Mouse (Mus musculus): Measurements from ENCODE around the gene Hist1h3b. TPM values are rescaled to one million over a fixed set of nuclear protein-coding genes. Genes with fewer than 3 reads are reported as not detected.
"Not testable (repeated sequence)": the region's sequence is repeated elsewhere in the genome, so short reads cannot be mapped to it uniquely, and the experiment has no call there.

Hist1h3b gene
- polyA plus RNA-seq, 1 experiment from 2014 or later = 3.5 TPM

DNA sequence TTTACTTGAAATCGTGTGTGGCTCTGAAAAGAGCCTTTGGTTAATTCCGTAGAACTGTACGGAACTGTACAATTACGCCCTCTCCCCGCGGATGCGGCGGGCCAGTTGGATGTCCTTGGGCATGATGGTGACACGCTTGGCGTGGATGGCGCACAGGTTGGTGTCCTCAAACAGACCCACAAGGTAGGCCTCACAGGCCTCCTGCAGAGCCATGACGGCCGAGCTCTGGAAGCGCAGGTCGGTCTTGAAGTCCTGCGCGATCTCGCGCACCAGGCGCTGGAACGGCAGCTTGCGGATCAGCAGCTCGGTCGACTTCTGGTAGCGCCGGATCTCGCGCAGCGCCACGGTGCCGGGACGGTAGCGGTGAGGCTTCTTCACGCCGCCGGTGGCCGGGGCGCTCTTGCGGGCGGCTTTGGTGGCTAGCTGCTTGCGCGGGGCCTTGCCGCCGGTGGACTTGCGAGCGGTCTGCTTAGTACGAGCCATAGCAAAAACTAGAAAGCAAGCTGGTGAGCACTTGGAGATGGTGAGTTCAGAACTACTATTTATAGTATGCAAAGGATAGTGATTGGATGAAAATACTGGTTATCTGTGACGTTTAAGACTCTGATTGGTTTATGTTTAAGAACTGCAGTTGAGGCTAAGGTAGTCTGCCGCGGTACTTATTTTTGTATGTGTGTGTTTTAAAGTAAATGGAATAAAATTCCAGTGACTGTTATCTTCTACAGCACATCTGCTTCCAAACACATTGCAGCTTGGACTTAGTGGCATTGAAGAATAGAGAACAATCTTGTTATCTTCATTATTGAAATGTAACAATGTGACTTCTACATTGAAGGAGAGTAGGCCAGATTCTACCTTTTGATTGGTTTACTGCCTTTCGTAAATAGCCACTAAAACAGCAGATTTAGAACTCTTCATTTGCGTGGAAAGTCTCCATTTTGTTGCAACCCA is 10.1 kb downstream of the Hist1h3b start, which contains the start of gene Hist1h3a:
Hist1h3a (minus strand) TSS at position 516 of the 951 bp plus-strand sequence.
- H3K4me1 ChIP-seq (ENCODE audit: control insufficient read depth, insufficient read depth, low read length) = peaks cover 31% of the 10 kb centered on the region
- not testable (repeated sequence) for H3K9me3 ChIP-seq (ENCODE audit: control insufficient read depth, low read length); H3K27me3 ChIP-seq (ENCODE audit: control insufficient read depth, insufficient read depth, low read length); H3K36me3 ChIP-seq (ENCODE audit: control insufficient read depth, insufficient read depth, low read length)
- DNase-seq = peak; percentile 86
- WGBS = under 1% methylated on average over 35 of the region's 52 CpGs
- peak within 1 kb of the TSS; percentile 79 for H3K27ac ChIP-seq (replicated peaks; ENCODE audit: low read depth, low read length)
- peak; percentile 68 for ATAC-seq (ENCODE audit: low FRiP score, low TSS enrichment)
- peak within 1 kb of the TSS; percentile 46 for H3K4me3 ChIP-seq (replicated peaks; ENCODE audit: low read depth, low read length)
- peak within 1 kb of the TSS; percentile 77 for H3K4me2 ChIP-seq (ENCODE audit: low read length)
- H3K9ac ChIP-seq (replicated peaks; ENCODE audit: low read length) = peak within 1 kb of the TSS; percentile 34; the same call in 1 of the 2 replicates

DNA sequence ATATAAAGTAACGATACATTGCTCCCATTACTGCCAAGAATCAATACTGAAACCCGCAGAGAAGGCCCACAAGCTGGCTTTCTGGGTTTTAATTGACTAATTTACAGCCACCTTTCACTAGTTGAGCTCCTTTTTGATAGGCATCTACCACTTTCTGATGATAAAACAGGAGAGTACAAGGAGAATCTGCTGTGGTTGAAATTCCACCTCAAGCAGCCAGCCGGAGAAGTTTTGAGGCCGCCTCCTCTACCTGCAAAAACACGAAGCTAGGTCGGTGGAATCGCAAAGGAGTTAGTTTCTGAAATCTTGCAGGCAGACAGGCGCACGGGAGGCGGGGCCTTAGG is 11.1 kb downstream of the Hist1h3b start:
- Histone ChIP-seq H3K4me2 (ENCODE audit: low read length) (peak overlapping the region; percentile 77), H3K4me3 (replicated peaks; ENCODE audit: low read depth, low read length) (peak overlapping the region; percentile 46), H3K9me3 (ENCODE audit: control insufficient read depth, low read length) (no peaks in the 10 kb centered on the region), H3K36me3 (ENCODE audit: control insufficient read depth, insufficient read depth, low read length) (no peaks in the 10 kb centered on the region), H3K27me3 (ENCODE audit: control insufficient read depth, insufficient read depth, low read length) (no peaks in the 10 kb centered on the region), H3K27ac (replicated peaks; ENCODE audit: low read depth, low read length) (peak overlapping the region; percentile 79; the same call in 1 of the 2 replicates), H3K9ac (replicated peaks; ENCODE audit: low read length) (no peak overlapping the region), H3K4me1 (ENCODE audit: control insufficient read depth, insufficient read depth, low read length) (peaks cover 26% of the 10 kb centered on the region)
- 1% methylated on average over 10 of the region's 10 CpGs for WGBS
- DNase-seq (no peak), ATAC-seq (ENCODE audit: low FRiP score, low TSS enrichment) (no peak)

DNA sequence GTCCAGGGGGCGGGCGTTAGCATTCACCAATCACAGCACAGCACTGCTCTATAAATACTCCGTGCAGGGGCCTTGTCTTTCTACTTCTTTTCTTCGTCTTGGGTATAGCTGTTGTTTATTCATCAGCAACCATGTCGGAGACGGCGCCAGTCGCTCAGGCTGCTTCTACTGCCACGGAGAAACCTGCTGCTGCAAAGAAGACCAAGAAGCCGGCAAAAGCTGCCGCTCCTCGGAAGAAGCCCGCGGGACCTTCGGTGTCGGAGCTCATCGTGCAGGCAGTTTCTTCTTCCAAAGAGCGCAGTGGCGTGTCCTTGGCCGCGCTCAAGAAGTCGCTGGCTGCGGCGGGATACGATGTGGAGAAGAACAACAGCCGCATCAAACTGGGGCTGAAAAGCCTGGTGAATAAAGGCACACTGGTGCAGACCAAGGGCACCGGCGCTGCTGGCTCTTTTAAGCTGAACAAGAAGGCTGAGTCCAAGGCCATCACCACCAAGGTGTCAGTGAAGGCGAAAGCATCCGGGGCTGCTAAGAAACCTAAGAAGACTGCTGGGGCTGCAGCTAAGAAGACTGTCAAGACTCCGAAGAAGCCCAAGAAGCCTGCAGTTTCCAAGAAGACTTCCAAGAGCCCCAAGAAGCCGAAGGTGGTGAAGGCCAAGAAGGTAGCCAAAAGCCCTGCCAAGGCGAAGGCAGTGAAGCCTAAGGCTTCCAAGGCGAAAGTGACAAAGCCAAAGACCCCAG is 11.7 kb downstream of the Hist1h3b start, which contains the start of gene Hist1h1a:
Hist1h1a (plus strand) TSS at position 81 of the 738 bp plus-strand sequence.
- Histone ChIP-seq H3K27ac (replicated peaks; ENCODE audit: low read depth, low read length) (peak within 1 kb of the TSS; percentile 79), H3K4me3 (replicated peaks; ENCODE audit: low read depth, low read length) (peak within 1 kb of the TSS; percentile 46), H3K27me3 (ENCODE audit: control insufficient read depth, insufficient read depth, low read length) (no peaks in the 10 kb centered on the region), H3K36me3 (ENCODE audit: control insufficient read depth, insufficient read depth, low read length) (no peaks in the 10 kb centered on the region), H3K9ac (replicated peaks; ENCODE audit: low read length) (peak within 1 kb of the TSS; percentile 36), H3K9me3 (ENCODE audit: control insufficient read depth, low read length) (no peaks in the 10 kb centered on the region), H3K4me2 (ENCODE audit: low read length) (peak within 1 kb of the TSS; percentile 77), H3K4me1 (ENCODE audit: control insufficient read depth, insufficient read depth, low read length) (peaks cover 26% of the 10 kb centered on the region)
- ATAC-seq (ENCODE audit: low FRiP score, low TSS enrichment) = peak; percentile 75
- DNase-seq = peak; percentile 93
- 2% methylated on average over 34 of the region's 34 CpGs for WGBS

- H3K36me3 ChIP-seq (ENCODE audit: control insufficient read depth, insufficient read depth, low read length) = no peaks in the 10 kb centered on the region
- H3K27ac ChIP-seq (replicated peaks; ENCODE audit: low read depth, low read length) = no peak overlapping the region
- WGBS = 28% methylated on average over 12 of the region's 12 CpGs
- H3K27me3 ChIP-seq (ENCODE audit: control insufficient read depth, insufficient read depth, low read length) = no peaks in the 10 kb centered on the region
- ATAC-seq (ENCODE audit: low FRiP score, low TSS enrichment) = no peak
- H3K4me3 ChIP-seq (replicated peaks; ENCODE audit: low read depth, low read length) = peak overlapping the region; percentile 46; the same call in 1 of the 2 replicates
- H3K4me1 ChIP-seq (ENCODE audit: control insufficient read depth, insufficient read depth, low read length) = peaks cover 26% of the 10 kb centered on the region
- DNase-seq = no peak
- H3K9me3 ChIP-seq (ENCODE audit: control insufficient read depth, low read length) = no peaks in the 10 kb centered on the region
- H3K4me2 ChIP-seq (ENCODE audit: low read length) = peak overlapping the region; percentile 77
- no peak overlapping the region for H3K9ac ChIP-seq (replicated peaks; ENCODE audit: low read length)
Observed at GRCm38 (mm10) chr13:23764324-23765171, 12.5 kb downstream of the Hist1h3b start.

- no peaks in the 10 kb centered on the region for H3K36me3 ChIP-seq (ENCODE audit: control insufficient read depth, insufficient read depth, low read length)
- no peak overlapping the region for H3K4me2 ChIP-seq (ENCODE audit: low read length)
- no peak overlapping the region for H3K9ac ChIP-seq (replicated peaks; ENCODE audit: low read length)
- DNase-seq = no peak
- peaks cover 23% of the 10 kb centered on the region for H3K4me1 ChIP-seq (ENCODE audit: control insufficient read depth, insufficient read depth, low read length)
- no peaks in the 10 kb centered on the region for H3K9me3 ChIP-seq (ENCODE audit: control insufficient read depth, low read length)
- H3K4me3 ChIP-seq (replicated peaks; ENCODE audit: low read depth, low read length) = no peak overlapping the region
- H3K27ac ChIP-seq (replicated peaks; ENCODE audit: low read depth, low read length) = no peak overlapping the region
- ATAC-seq (ENCODE audit: low FRiP score, low TSS enrichment) = no peak
- no peaks in the 10 kb centered on the region for H3K27me3 ChIP-seq (ENCODE audit: control insufficient read depth, insufficient read depth, low read length)
- WGBS = 66% methylated on average over 1 of the region's 1 CpGs
Observed at GRCm38 (mm10) chr13:23765172-23765513, 13.1 kb downstream of the Hist1h3b start.

- ATAC-seq (ENCODE audit: low FRiP score, low TSS enrichment) = no peak
Observed at GRCm38 (mm10) chr13:23766772-23767171, 14.7 kb downstream of the Hist1h3b start.

DNA sequence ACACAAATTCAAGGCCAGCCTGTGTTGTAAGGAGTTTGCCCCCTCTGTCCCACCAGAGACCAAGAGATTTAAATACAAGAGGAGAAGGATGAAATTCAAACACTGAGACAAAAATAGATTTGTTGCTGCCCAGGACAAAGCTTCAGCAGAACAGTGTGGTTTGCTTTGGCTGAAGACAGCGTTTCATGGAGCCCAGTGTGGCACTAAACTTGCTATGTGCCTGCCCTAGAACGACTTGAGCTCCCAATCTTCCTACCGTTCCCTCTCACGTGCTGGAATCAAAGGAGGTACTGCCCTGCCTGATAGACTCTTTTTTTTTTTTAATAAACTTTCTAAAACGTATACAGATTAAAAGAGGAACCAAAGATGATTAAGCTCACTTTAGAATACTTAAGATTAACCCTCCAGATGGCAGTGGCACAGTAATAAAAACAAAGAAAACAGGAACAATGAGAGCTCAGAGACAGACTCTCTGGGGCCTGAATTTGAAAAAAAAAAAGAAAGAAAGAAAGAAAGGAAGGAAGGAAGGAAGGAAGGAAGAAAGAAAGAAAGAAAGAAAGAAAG is 16.8 kb downstream of the Hist1h3b start:
- H3K4me2 ChIP-seq (ENCODE audit: low read length) = no peak overlapping the region

More at GRCm38 (mm10) chr13:23766772-23767171, 14.7 kb downstream of the Hist1h3b start:
- no peak overlapping the region for H3K9ac ChIP-seq (replicated peaks; ENCODE audit: low read length)
- no peak overlapping the region for H3K27ac ChIP-seq (replicated peaks; ENCODE audit: low read depth, low read length)
- no peaks in the 10 kb centered on the region for H3K9me3 ChIP-seq (ENCODE audit: control insufficient read depth, low read length)
- no peaks in the 10 kb centered on the region for H3K36me3 ChIP-seq (ENCODE audit: control insufficient read depth, insufficient read depth, low read length)
- H3K27me3 ChIP-seq (ENCODE audit: control insufficient read depth, insufficient read depth, low read length) = no peaks in the 10 kb centered on the region
- no peak overlapping the region for H3K4me3 ChIP-seq (replicated peaks; ENCODE audit: low read depth, low read length)
- H3K4me2 ChIP-seq (ENCODE audit: low read length) = no peak overlapping the region
- H3K4me1 ChIP-seq (ENCODE audit: control insufficient read depth, insufficient read depth, low read length) = peaks cover 18% of the 10 kb centered on the region
- DNase-seq = no peak

DNA sequence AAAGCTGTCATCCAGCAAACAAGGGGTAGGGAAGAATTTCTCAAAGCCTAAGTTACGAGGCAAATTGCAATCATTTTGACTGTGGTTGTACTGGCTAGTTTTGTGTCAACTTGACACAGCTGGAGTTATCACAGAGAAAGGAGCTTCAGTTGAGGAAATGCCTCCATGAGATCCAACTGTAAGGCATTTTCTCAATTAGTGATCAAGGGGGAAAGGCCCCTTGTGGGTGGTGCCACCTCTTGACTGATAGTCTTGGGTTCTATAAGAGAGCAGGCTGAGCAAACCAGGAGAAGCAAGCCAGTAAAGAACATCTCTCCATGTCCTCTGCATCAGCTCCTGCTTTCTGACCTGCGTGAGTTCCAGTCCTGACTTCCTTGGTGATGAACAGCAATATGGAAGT is 17.5 kb downstream of the Hist1h3b start, which contains the start of gene Trim38:
Trim38 (plus strand) TSS at position 301 of the 400 bp plus-strand sequence.
- WGBS = 90% methylated on average over 2 of the region's 2 CpGs
- not testable (repeated sequence) for DNase-seq; H3K9me3 ChIP-seq (ENCODE audit: control insufficient read depth, low read length)

More for the DNA sequence above, 16.8 kb downstream of the Hist1h3b start:
- Histone ChIP-seq H3K27me3 (ENCODE audit: control insufficient read depth, insufficient read depth, low read length) (no peaks in the 10 kb centered on the region), H3K4me3 (replicated peaks; ENCODE audit: low read depth, low read length) (no peak overlapping the region), H3K4me1 (ENCODE audit: control insufficient read depth, insufficient read depth, low read length) (peaks cover 12% of the 10 kb centered on the region), H3K27ac (replicated peaks; ENCODE audit: low read depth, low read length) (no peak overlapping the region), H3K9ac (replicated peaks; ENCODE audit: low read length) (no peak overlapping the region), H3K36me3 (ENCODE audit: control insufficient read depth, insufficient read depth, low read length) (no peaks in the 10 kb centered on the region), H3K9me3 (ENCODE audit: control insufficient read depth, low read length) (no peaks in the 10 kb centered on the region)
- ATAC-seq (ENCODE audit: low FRiP score, low TSS enrichment) (no peak), DNase-seq (no peak)
- 41% methylated on average over 5 of the region's 5 CpGs for WGBS

More for the DNA sequence above, 17.5 kb downstream of the Hist1h3b start, which contains the start of gene Trim38:
- not testable (repeated sequence) for H3K36me3 ChIP-seq (ENCODE audit: control insufficient read depth, insufficient read depth, low read length); ATAC-seq (ENCODE audit: low FRiP score, low TSS enrichment); H3K4me2 ChIP-seq (ENCODE audit: low read length); H3K9ac ChIP-seq (replicated peaks; ENCODE audit: low read length); H3K4me3 ChIP-seq (replicated peaks; ENCODE audit: low read depth, low read length); H3K27ac ChIP-seq (replicated peaks; ENCODE audit: low read depth, low read length); H3K27me3 ChIP-seq (ENCODE audit: control insufficient read depth, insufficient read depth, low read length); H3K4me1 ChIP-seq (ENCODE audit: control insufficient read depth, insufficient read depth, low read length)
